Mouse (Mus musculus) embryonic facial prominence, embryonic 14.5 days (tissue): ENCODE measurements around the gene Faap20. TPM values are rescaled to one million over a fixed set of nuclear protein-coding genes. Genes with fewer than 3 reads are reported as not detected.

Experiments
- ATAC-seq: fragments of 200-750 bp; cut with Nextera tagmentation; 2 replicates; pipeline ENCODE4 v1.8.0; 2017; ENCODE audit warnings: low read depth, moderate number of reproducible peaks, moderate TSS enrichment
- DNase-seq: peaks from one replicate; pipeline ENCODE4 v3.0.0-alpha.2; 2015; ENCODE audit warnings: low spot score
- H3K27ac ChIP-seq: fragments of 300-500 bp; sonication (generic); replicated peaks from 2 replicates; pipeline ENCODE4 v1.5.1; 2014; ENCODE audit warnings: low read depth, mild to moderate bottlenecking, low read length, moderate library complexity
- H3K27me3 ChIP-seq: fragments of 300-500 bp; sonication (generic); replicated peaks from 2 replicates; pipeline ENCODE4 v1.6.1; 2014; ENCODE audit warnings: low read length; ENCODE audit not compliant: control insufficient read depth, insufficient read depth
- H3K36me3 ChIP-seq: fragments of 300-500 bp; sonication (generic); 2 replicates; pipeline ENCODE4 v1.6.1; 2014; ENCODE audit warnings: low read length, mixed read lengths; ENCODE audit not compliant: control insufficient read depth, insufficient read depth
- H3K4me1 ChIP-seq: fragments of 300-500 bp; sonication (generic); 2 replicates; pipeline ENCODE4 v1.6.1; 2014; ENCODE audit warnings: antibody characterized with exemption, low read length; ENCODE audit not compliant: control insufficient read depth, insufficient read depth
- H3K4me2 ChIP-seq: fragments of 300-500 bp; sonication (generic); 2 replicates; pipeline ENCODE4 v1.6.1; 2014; ENCODE audit warnings: low read depth, mild to moderate bottlenecking, low read length, moderate library complexity, mixed read lengths
- H3K4me3 ChIP-seq: fragments of 300-500 bp; sonication (generic); 2 replicates; pipeline ENCODE4 v1.5.1; 2014; ENCODE audit warnings: low read depth, mild to moderate bottlenecking, low read length
- H3K9ac ChIP-seq: fragments of 300-500 bp; sonication (generic); 2 replicates; pipeline ENCODE4 v1.6.1; 2014; ENCODE audit warnings: low read depth, mild to moderate bottlenecking, low read length, moderate library complexity, mixed read lengths
- H3K9me3 ChIP-seq: fragments of 300-500 bp; sonication (generic); 2 replicates; pipeline ENCODE4 v1.6.1; 2016; ENCODE audit warnings: low read length; ENCODE audit not compliant: control insufficient read depth
- WGBS: fragments of 180-500 bp; shearing (Covaris S2); extraction: QIAGEN DNeasy Blood & Tissue Kit; methylation state at CpG from one replicate; pipeline ENCODE4 v1.1.7; 2014; 5-methylcytosine and 5-hydroxymethylcytosine counted together
- polyA plus RNA-seq: library from polyadenylated mRNA; unstranded; fragments of >200 nt; fragmentation: Nextera tagmentation; extraction: Ambion mirVana; gene quantifications from 2 replicates; pipeline ENCODE4 v1.2.1, GENCODE M21; 2014

The Faap20 gene
- polyA plus RNA-seq, 1 experiment from 2014 or later: 66.1 TPM

GRCm38 (mm10) chr4:155282231-155282630 lies 32.6 kb downstream of the Faap20 start:
- DNase-seq (peak; percentile 79), ATAC-seq (peak; percentile 31; the same call in 1 of the 2 replicates)
- no peaks in the 10 kb centered on the region for H3K9me3 ChIP-seq
- no peak overlapping the region for H3K4me3 ChIP-seq
- H3K4me2 ChIP-seq: peak overlapping the region; percentile 50; the same call in 1 of the 2 replicates
- peak overlapping the region; percentile 98 for H3K27ac ChIP-seq
- 0 out of 2 replicates have a peak overlapping the region, but pooled peaks have one; percentile 9 for H3K9ac ChIP-seq
- whole genome bisulfite sequencing: 21% methylated on average over 6 of the region's 6 CpGs
- H3K36me3 ChIP-seq: no peaks in the 10 kb centered on the region
- no peaks in the 10 kb centered on the region for H3K27me3 ChIP-seq
- H3K4me1 ChIP-seq: peaks cover 63% of the 10 kb centered on the region

GRCm38 (mm10) chr4:155283001-155283503 lies 33.5 kb downstream of the Faap20 start:
- ATAC-seq (peak; percentile 85), DNase-seq (peak; percentile 95)
- peaks cover 61% of the 10 kb centered on the region for H3K4me1 ChIP-seq
- H3K27me3 ChIP-seq: no peaks in the 10 kb centered on the region
- peak overlapping the region; percentile 98 for H3K27ac ChIP-seq
- H3K9me3 ChIP-seq: no peaks in the 10 kb centered on the region
- H3K36me3 ChIP-seq: no peaks in the 10 kb centered on the region
- WGBS: 6% methylated on average over 10 of the region's 11 CpGs
- peak overlapping the region; percentile 16 for H3K4me3 ChIP-seq
- H3K9ac ChIP-seq: peak overlapping the region; percentile 51
- peak overlapping the region; percentile 50 for H3K4me2 ChIP-seq

GRCm38 (mm10) chr4:155283585-155283984 lies 34.0 kb downstream of the Faap20 start:
- Histone ChIP-seq H3K4me1 (peaks cover 56% of the 10 kb centered on the region), H3K36me3 (no peaks in the 10 kb centered on the region), H3K27me3 (no peaks in the 10 kb centered on the region), H3K27ac (peak overlapping the region; percentile 98), H3K9ac (peak overlapping the region; percentile 51), H3K9me3 (no peaks in the 10 kb centered on the region), H3K4me2 (peak overlapping the region; percentile 50), H3K4me3 (peak overlapping the region; percentile 16)
- peak; percentile 72 for DNase-seq
- WGBS: 30% methylated on average over 9 of the region's 9 CpGs
- ATAC-seq: peak; percentile 30

GRCm38 (mm10) chr4:155284521-155285379 lies 35.1 kb downstream of the Faap20 start:
- no peak overlapping the region for H3K4me3 ChIP-seq
- H3K4me1 ChIP-seq: peaks cover 52% of the 10 kb centered on the region
- no peaks in the 10 kb centered on the region for H3K36me3 ChIP-seq
- H3K27me3 ChIP-seq: no peaks in the 10 kb centered on the region
- ATAC-seq (no peak), DNase-seq (peak; percentile 16)
- H3K9me3 ChIP-seq: no peaks in the 10 kb centered on the region
- H3K9ac ChIP-seq: 0 out of 2 replicates have a peak overlapping the region, but pooled peaks have one; percentile 20
- H3K4me2 ChIP-seq: no peak overlapping the region
- WGBS: 28% methylated on average over 15 of the region's 15 CpGs
- H3K27ac ChIP-seq: peak overlapping the region; percentile 98

GRCm38 (mm10) chr4:155286090-155286489 lies 36.5 kb downstream of the Faap20 start:
- ATAC-seq: no peak
- Histone ChIP-seq H3K4me2 (no peak overlapping the region), H3K4me1 (peaks cover 42% of the 10 kb centered on the region), H3K4me3 (no peak overlapping the region), H3K27me3 (no peaks in the 10 kb centered on the region), H3K36me3 (no peaks in the 10 kb centered on the region), H3K9ac (no peak overlapping the region), H3K27ac (no peak overlapping the region), H3K9me3 (no peaks in the 10 kb centered on the region)
- WGBS: 95% methylated on average over 4 of the region's 4 CpGs
- no peak for DNase-seq

GRCm38 (mm10) chr4:155287713-155288112 lies 38.1 kb downstream of the Faap20 start:
- ATAC-seq: no peak
- H3K9ac ChIP-seq: no peak overlapping the region
- H3K4me3 ChIP-seq: no peak overlapping the region
- no peaks in the 10 kb centered on the region for H3K27me3 ChIP-seq
- H3K4me1 ChIP-seq: peaks cover 25% of the 10 kb centered on the region
- 81% methylated on average over 11 of the region's 11 CpGs for WGBS
- no peaks in the 10 kb centered on the region for H3K36me3 ChIP-seq
- H3K4me2 ChIP-seq: no peak overlapping the region
- H3K27ac ChIP-seq: no peak overlapping the region
- no peak for DNase-seq
- no peaks in the 10 kb centered on the region for H3K9me3 ChIP-seq

- no peak for ATAC-seq
- 42% methylated on average over 1 of the region's 1 CpGs for WGBS
- H3K4me2 ChIP-seq: no peak overlapping the region
Observed at GRCm38 (mm10) chr4:155288586-155288985, 39.0 kb downstream of the Faap20 start.

GRCm38 (mm10) chr4:155290045-155290444 lies 40.4 kb downstream of the Faap20 start:
- no peak overlapping the region for H3K4me2 ChIP-seq
- WGBS: 92% methylated on average over 7 of the region's 7 CpGs
- H3K36me3 ChIP-seq: no peaks in the 10 kb centered on the region
- H3K4me1 ChIP-seq: peaks cover 6% of the 10 kb centered on the region
- H3K9ac ChIP-seq: no peak overlapping the region
- no peaks in the 10 kb centered on the region for H3K9me3 ChIP-seq
- no peaks in the 10 kb centered on the region for H3K27me3 ChIP-seq
- H3K27ac ChIP-seq: no peak overlapping the region
- DNase-seq: no peak
- no peak for ATAC-seq
- no peak overlapping the region for H3K4me3 ChIP-seq

More at GRCm38 (mm10) chr4:155288586-155288985, 39.0 kb downstream of the Faap20 start:
- H3K9ac ChIP-seq: no peak overlapping the region
- no peaks in the 10 kb centered on the region for H3K9me3 ChIP-seq
- peaks cover 20% of the 10 kb centered on the region for H3K4me1 ChIP-seq
- H3K27ac ChIP-seq: no peak overlapping the region
- DNase-seq: no peak
- no peaks in the 10 kb centered on the region for H3K27me3 ChIP-seq
- no peaks in the 10 kb centered on the region for H3K36me3 ChIP-seq
- no peak overlapping the region for H3K4me3 ChIP-seq
